Mouse (Mus musculus): ENCODE measurements around the gene Arhgap32.
A peak's percentile ranks its signal among the peaks of the same experiment; 100 is the strongest.

Arhgap32 gene

GRCm38 (mm10) chr9:32204450-32204990, 88.6 kb downstream of the Arhgap32 start:
- no peak for DNase-seq (ENCODE audit: low spot score)

- DNase-seq (ENCODE audit: low spot score): no peak
Measured at GRCm38 (mm10) chr9:32207133-32207532, 91.2 kb downstream of the Arhgap32 start.

- DNase-seq (ENCODE audit: low spot score): no peak
Measured at GRCm38 (mm10) chr9:32208071-32208470, 92.1 kb downstream of the Arhgap32 start.

- no peak for DNase-seq (ENCODE audit: low spot score)
Measured at GRCm38 (mm10) chr9:32216820-32217567, 101.1 kb downstream of the Arhgap32 start.

- no peak for DNase-seq (ENCODE audit: low spot score)
Measured at GRCm38 (mm10) chr9:32219400-32219799, 103.5 kb downstream of the Arhgap32 start.

GRCm38 (mm10) chr9:32222184-32222583, 106.2 kb downstream of the Arhgap32 start:
- DNase-seq (ENCODE audit: low spot score): no peak

GRCm38 (mm10) chr9:32223739-32224529, 108.0 kb downstream of the Arhgap32 start:
- DNase-seq (ENCODE audit: low spot score): peak; percentile 44

GRCm38 (mm10) chr9:32224937-32225336, 109.0 kb downstream of the Arhgap32 start:
- no peak for DNase-seq (ENCODE audit: low spot score)

- DNase-seq (ENCODE audit: low spot score): no peak
Measured at GRCm38 (mm10) chr9:32225584-32225983, 109.6 kb downstream of the Arhgap32 start.

GRCm38 (mm10) chr9:32227034-32227433, 111.1 kb downstream of the Arhgap32 start:
- DNase-seq (ENCODE audit: low spot score): no peak

- no peak for DNase-seq (ENCODE audit: low spot score)
Measured at GRCm38 (mm10) chr9:32233593-32233992, 117.7 kb downstream of the Arhgap32 start.

- no peak for DNase-seq (ENCODE audit: low spot score)
Measured at GRCm38 (mm10) chr9:32234767-32235489, 119.0 kb downstream of the Arhgap32 start.

GRCm38 (mm10) chr9:32238899-32239298, 123.0 kb downstream of the Arhgap32 start:
- DNase-seq (ENCODE audit: low spot score): no peak

- DNase-seq (ENCODE audit: low spot score): no peak
Measured at GRCm38 (mm10) chr9:32239427-32239826, 123.5 kb downstream of the Arhgap32 start.

- DNase-seq (ENCODE audit: low spot score): no peak
Measured at GRCm38 (mm10) chr9:32240449-32240848, 124.5 kb downstream of the Arhgap32 start.

GRCm38 (mm10) chr9:32241637-32242199, 125.8 kb downstream of the Arhgap32 start:
- DNase-seq (ENCODE audit: low spot score): no peak

GRCm38 (mm10) chr9:32242921-32243617, 127.1 kb downstream of the Arhgap32 start:
- DNase-seq (ENCODE audit: low spot score): no peak

- DNase-seq (ENCODE audit: low spot score): no peak
Measured at GRCm38 (mm10) chr9:32245237-32245636, 129.3 kb downstream of the Arhgap32 start.

- DNase-seq (ENCODE audit: low spot score): no peak
Measured at GRCm38 (mm10) chr9:32246123-32246716, 130.3 kb downstream of the Arhgap32 start.

- no peak for DNase-seq (ENCODE audit: low spot score)
Measured at GRCm38 (mm10) chr9:32250486-32250885, 134.6 kb downstream of the Arhgap32 start.

- DNase-seq (ENCODE audit: low spot score): no peak
Measured at GRCm38 (mm10) chr9:32253721-32254120, 137.8 kb downstream of the Arhgap32 start.
